Mouse (Mus musculus) spleen, embryonic (tissue): ENCODE results near the gene Galr3.
"Not testable (repeated sequence)": the region's sequence is repeated elsewhere in the genome, so short reads cannot be mapped to it uniquely, and the experiment has no call there.

Source experiments
- CTCF ChIA-PET: fragments of 350-600 bp; sonication (Branson Sonifier 250); formaldehyde crosslinking; loops from one replicate; lab custom pipeline; 2022; lab: Charles Lee

The Galr3 gene

GRCm38 (mm10) chr15:79041585-79041984, at the start of gene Galr3:
Gene Galr3, plus strand, starts transcription at chr15:79041885.
- CTCF ChIA-PET: no interaction called here

GRCm38 (mm10) chr15:78992235-78992634, 49.5 kb upstream of the Galr3 start:
- CTCF ChIA-PET: interaction anchor here (0.5 kb wide), 1 partner anchor 79 kb away, joined by 4 read pairs; no protein-coding TSS in a partner anchor

DNA sequence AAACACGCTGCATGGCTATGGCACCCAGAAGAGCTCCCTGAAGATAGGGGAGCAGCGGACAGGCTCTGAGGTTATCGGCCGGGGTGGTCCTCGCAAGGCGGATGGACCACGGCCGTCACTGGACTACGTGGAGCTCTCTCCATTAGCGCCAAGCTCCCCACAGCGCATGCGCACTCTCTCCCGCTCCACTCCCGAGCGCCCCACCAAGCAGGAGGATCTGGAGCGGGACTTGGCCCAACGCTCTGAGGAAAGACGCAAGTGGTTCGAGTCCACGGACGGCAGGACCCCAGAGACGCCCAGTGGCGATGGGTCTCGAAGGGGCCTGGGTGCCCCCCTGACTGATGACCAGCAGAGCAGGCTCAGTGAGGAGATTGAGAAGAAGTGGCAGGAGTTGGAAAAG, 48.8 kb upstream of the Galr3 start:
- CTCF ChIA-PET: interaction anchor here (0.5 kb wide), 1 partner anchor 78 kb away, joined by 4 read pairs; no protein-coding TSS in a partner anchor

DNA sequence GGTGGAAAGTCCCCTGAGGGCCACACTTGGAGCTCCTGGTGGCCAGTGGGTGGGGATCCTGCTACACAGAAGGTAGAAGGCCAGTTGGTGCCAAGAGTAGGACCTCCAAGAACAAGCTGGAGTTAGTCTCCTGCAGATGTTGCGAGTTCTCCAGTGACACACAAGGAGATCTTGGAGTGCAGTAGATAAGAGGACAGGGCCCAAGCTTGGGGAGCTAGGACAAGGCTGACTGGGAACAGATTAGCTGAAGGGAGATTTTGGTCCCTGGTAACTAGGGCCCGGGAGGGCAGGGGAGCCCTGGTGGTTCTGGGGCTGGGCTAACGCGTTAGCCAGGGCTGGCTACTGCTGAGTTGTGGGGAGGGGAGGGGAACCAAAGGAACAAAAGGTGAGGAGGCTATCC, 45.8 kb upstream of the Galr3 start:
- CTCF ChIA-PET: no interaction called here

GRCm38 (mm10) chr15:78996663-78997062, 45.0 kb upstream of the Galr3 start:
- CTCF ChIA-PET: no interaction called here

GRCm38 (mm10) chr15:78998348-78998747, 43.3 kb upstream of the Galr3 start:
- CTCF ChIA-PET: no interaction called here

DNA sequence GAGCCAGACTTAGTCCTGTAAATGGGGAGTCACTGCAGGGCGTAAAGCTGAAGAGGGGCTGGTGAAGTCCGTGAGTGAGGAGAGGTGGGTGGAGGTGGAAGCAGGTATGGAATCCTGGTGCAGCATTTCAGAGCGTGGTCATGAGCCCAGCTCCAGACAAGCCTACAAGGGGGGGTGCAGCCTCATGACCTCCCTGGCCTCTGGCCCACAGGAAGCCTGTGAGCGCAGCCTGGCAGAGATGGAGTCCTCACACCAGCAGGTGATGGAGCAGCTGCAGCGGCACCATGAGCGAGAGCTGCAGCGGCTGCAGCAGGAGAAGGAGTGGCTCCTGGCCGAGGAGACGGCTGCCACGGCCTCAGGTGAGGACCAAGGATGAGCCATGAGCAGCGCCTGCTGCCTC, 42.1 kb upstream of the Galr3 start:
- CTCF ChIA-PET: no interaction called here

DNA sequence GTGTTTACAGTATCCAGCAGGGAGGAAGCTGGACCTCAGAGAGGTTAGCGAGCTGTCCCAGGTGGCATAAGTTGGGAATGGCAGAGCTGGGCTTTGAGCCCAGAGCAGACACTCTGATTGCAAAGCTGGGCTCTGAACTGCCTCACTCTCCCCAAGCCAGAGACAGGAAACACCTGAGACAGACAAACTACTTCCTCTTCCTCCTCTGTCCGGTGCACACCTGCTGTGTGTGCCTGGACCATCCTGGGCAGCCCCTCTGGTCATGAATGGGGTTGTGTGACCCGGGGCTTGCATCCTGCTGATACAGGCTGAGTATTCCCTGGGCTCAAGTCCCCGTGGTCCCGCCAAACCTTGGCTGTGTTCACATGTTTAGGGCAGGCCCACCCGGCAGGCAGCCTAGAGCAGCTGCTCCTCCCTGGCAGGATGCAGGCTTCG, 41.3 kb upstream of the Galr3 start:
- CTCF ChIA-PET: no interaction called here

DNA sequence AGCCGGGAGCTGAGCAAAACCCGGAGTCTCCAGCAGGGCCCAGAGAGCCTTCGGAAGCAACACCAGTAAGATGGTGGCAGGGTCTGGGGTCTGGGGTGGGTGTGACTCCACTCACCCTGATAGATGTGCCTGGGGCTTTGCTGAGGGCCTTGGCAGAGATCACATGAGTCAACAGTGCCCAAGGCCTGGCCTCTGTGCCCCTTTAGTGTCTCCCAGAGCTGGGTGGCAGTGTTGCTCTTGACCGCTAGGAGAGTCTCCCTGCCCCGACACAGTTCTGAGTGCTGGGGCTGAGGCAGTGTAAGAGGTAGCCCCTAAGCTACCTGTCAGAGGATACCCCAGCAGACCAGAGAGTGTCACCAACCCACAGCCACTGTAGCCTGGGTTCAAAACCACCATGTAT, 40.1 kb upstream of the Galr3 start:
- CTCF ChIA-PET: interaction anchor here (1.1 kb wide), 1 partner anchor 36 kb away, joined by 3 read pairs; no protein-coding TSS in a partner anchor

DNA sequence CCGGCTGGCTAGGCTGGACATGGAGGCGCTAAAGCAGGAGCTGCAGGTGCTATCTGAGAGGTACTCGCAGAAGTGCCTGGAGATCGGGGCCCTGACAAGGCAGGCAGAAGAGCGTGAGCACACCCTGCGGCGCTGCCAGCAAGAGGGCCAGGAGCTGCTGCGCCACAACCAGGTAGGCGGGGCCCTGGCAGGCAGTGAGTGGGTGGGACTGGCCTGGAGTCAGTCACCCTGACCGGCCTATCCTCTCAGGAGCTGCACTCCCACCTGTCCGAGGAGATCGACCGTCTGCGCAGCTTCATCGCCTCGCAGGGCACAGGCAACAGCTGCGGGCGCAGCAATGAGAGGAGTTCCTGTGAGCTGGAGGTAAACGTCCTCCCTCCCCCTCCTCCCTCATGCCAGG, 39.6 kb upstream of the Galr3 start:
- CTCF ChIA-PET: interaction anchor here (1.1 kb wide), 1 partner anchor 36 kb away, joined by 3 read pairs; no protein-coding TSS in a partner anchor

DNA sequence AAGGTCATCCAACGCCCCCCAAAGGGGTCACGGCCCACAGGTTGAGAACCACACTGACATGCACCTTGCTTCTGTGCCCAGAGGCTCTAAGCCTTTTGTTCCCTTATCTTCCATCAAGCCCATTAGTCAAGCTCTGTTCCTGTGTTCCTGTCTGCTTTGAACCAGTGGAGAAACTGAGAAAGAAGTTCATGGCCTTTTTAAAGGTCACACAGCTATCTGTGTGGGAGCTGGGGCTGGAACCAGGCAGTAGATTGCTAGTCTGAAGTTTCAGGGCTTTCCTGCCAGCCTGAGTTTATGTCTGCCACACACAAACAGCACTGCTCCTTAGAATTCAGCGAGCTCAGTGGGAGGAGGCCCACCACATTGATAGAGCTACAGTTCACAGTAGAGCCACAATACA, 38.6 kb upstream of the Galr3 start:
- CTCF ChIA-PET: no interaction called here

GRCm38 (mm10) chr15:79005581-79005980, 36.1 kb upstream of the Galr3 start:
- CTCF ChIA-PET: interaction anchor here (0.7 kb wide), 1 partner anchor 1936 kb away, joined by 5 read pairs; no protein-coding TSS in a partner anchor

DNA sequence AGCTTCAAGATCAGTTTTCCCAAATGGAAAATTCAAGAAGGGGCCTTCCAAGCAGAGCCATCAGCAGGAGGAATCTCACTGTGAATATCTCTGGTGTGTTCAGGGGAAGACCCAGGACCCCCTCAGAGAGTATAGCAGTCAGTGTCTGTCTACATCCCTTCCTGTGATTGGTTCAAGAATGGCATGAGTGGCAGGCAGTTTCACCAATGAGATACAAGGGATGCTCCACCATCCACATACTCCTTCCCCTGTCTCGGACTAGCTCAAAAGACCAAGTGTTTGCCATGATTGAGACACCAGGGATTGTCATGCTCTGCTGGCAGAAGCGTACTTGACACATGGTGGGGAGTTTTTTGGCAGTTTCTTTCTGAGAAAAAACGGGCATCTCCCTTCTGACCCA, 35.0 kb upstream of the Galr3 start:
- CTCF ChIA-PET: no interaction called here

DNA sequence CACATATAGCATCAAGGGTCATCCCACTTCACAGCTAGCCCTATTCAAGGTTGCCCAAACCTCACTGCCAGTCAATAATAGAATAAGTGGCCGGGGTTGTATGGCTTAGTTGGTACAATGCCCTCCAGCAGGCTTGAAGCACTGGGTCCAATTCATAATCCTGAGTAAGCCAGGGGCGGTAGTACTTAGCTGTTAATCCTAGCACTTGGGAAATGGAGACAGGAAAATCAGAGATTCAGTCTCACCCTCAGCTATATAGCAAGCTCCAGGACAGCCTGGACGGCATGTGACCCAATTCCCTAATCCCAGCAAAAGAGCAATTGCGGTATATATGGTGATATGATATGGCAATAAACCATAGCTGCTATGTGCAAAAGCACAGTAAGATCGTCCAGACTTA, 34.6 kb upstream of the Galr3 start:
- CTCF ChIA-PET: no interaction called here

GRCm38 (mm10) chr15:79007836-79008235, 33.8 kb upstream of the Galr3 start:
- CTCF ChIA-PET: not testable (repeated sequence)

GRCm38 (mm10) chr15:79009734-79010133, 32.0 kb upstream of the Galr3 start:
- CTCF ChIA-PET: no interaction called here

- CTCF ChIA-PET: no interaction called here
Measured at GRCm38 (mm10) chr15:79011550-79011949, 30.1 kb upstream of the Galr3 start.

- CTCF ChIA-PET: interaction anchor here (0.5 kb wide), 1 partner anchor 31 kb away, joined by 5 read pairs; no protein-coding TSS in a partner anchor
Measured at GRCm38 (mm10) chr15:79013382-79013781, 28.3 kb upstream of the Galr3 start.

DNA sequence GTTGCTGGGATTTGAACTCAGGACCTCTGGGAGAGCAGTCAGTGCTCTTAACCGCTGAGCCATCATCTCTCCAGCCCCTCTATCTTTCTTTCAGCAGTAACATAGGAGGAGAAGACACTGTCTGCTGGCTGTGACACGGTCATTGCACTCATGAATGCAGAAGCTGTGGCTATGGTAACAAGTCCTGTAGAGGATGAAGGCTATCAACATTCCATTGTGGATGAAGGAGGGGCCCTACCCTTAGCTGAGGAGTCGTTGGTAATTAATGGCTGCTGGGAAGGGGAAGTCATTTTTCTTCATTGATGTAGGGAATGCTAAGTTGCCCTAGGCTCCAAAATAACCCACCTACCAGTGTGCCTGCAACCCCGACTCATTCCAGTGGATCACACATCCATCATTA, 23.5 kb upstream of the Galr3 start:
- CTCF ChIA-PET: no interaction called here

GRCm38 (mm10) chr15:79018886-79019285, 22.8 kb upstream of the Galr3 start:
- CTCF ChIA-PET: no interaction called here

- CTCF ChIA-PET: no interaction called here
Measured at GRCm38 (mm10) chr15:79022671-79023230, 18.9 kb upstream of the Galr3 start.

GRCm38 (mm10) chr15:79023366-79023765, 18.3 kb upstream of the Galr3 start:
- CTCF ChIA-PET: no interaction called here

- CTCF ChIA-PET: interaction anchor here (1.1 to 1.2 kb wide), 2 partner anchors 14 to 46 kb away, joined by 3 to 6 read pairs; no protein-coding TSS in a partner anchor
Measured at GRCm38 (mm10) chr15:79025687-79026308, 15.9 kb upstream of the Galr3 start.
